Mouse (Mus musculus): ENCODE measurements around the gene Gm28038. TPM values are rescaled to one million over a fixed set of nuclear protein-coding genes. Genes with fewer than 3 reads are reported as not detected.

Gm28038 gene
- total and polyA plus RNA-seq, 3 experiments, result not detected

- H3K27ac ChIP-seq (ENCODE audit: control insufficient read depth, low read depth, low read length), result no peak overlapping the region
- DNase-seq (ENCODE audit: low read depth, low spot score), result peak; percentile 47
- H3K9ac ChIP-seq (ENCODE audit: control insufficient read depth, low read depth, low read length, poor library complexity, severe bottlenecking), result no peak overlapping the region
Measured at GRCm38 (mm10) chr2:30316136-30316535, 35.3 kb downstream of the Gm28038 start.

GRCm38 (mm10) chr2:30316955-30317354 lies 36.1 kb downstream of the Gm28038 start:
- no peak for TF ChIP-seq TBP (IDR thresholded peaks at IDR 0.05; ENCODE audit: low read depth, low read length)
- TF ChIP-seq ELF1 (IDR thresholded peaks at IDR 0.05; ENCODE audit: low read depth, low read length), result no peak
- TF ChIP-seq EP300 (IDR thresholded peaks at IDR 0.05; ENCODE audit: low read depth in 1 of 2, low read length in 2 of 2), result no peak
- no peak for TF ChIP-seq MAX (IDR thresholded peaks at IDR 0.05; ENCODE audit: low read length)
- TF ChIP-seq UBTF (IDR thresholded peaks at IDR 0.05; ENCODE audit: borderline replicate concordance, insufficient read depth, low read depth, low read length), result no peak
- no peak for TF ChIP-seq TCF12 (IDR thresholded peaks at IDR 0.05; ENCODE audit: low read depth, low read length)
- no peak for TF ChIP-seq GATA1 (IDR thresholded peaks at IDR 0.05; ENCODE audit: low read depth, low read length)
- Histone ChIP-seq H3K4me1 (ENCODE audit: control insufficient read depth in 1 of 2, insufficient read depth in 2 of 2, low read length in 2 of 2) (no peaks in the 10 kb centered on the region), H3K9ac (ENCODE audit: control insufficient read depth, low read depth, low read length, poor library complexity, severe bottlenecking) (no peak overlapping the region), H3K4me3 (ENCODE audit: control insufficient read depth in 1 of 2, insufficient read depth in 1 of 2, low read depth in 2 of 2, low read length in 2 of 2) (no peak overlapping the region), H3K9me3 (replicated peaks; ENCODE audit: insufficient read depth, low read length) (no peaks in the 10 kb centered on the region), H3K79me2 (ENCODE audit: control insufficient read depth, insufficient read depth, low read length, poor library complexity) (no peaks in the 10 kb centered on the region), H3K27me3 (ENCODE audit: control insufficient read depth in 1 of 2, insufficient read depth in 2 of 2, low read length in 2 of 2) (no peaks in the 10 kb centered on the region), H3K36me3 (ENCODE audit: control insufficient read depth in 1 of 2, insufficient read depth in 2 of 2, low read length in 2 of 2) (peaks cover 0 to 34% of the 10 kb centered on the region in 2 experiments; a peak in 2 of 4 replicates), H3K27ac (ENCODE audit: control insufficient read depth, low read depth, low read length) (no peak overlapping the region)
- no peak for DNase-seq (ENCODE audit: low read depth, low spot score)

More at GRCm38 (mm10) chr2:30316136-30316535, 35.3 kb downstream of the Gm28038 start:
- no peak overlapping the region for H3K4me3 ChIP-seq (ENCODE audit: control insufficient read depth in 1 of 2, insufficient read depth in 1 of 2, low read depth in 2 of 2, low read length in 2 of 2)
- TF ChIP-seq ELF1 (IDR thresholded peaks at IDR 0.05; ENCODE audit: low read depth, low read length), result no peak
- no peak for TF ChIP-seq RAD21 (IDR thresholded peaks at IDR 0.05; ENCODE audit: low read depth, low read length)
- TF ChIP-seq MEF2A (IDR thresholded peaks at IDR 0.05; ENCODE audit: extremely low read depth, insufficient replicate concordance, low read depth, low read length, poor library complexity, severe bottlenecking), result no peak
- TF ChIP-seq USF1 (IDR thresholded peaks at IDR 0.05; ENCODE audit: low read depth, low read length), result no peak
- TF ChIP-seq NRF1 (IDR thresholded peaks at IDR 0.05; ENCODE audit: insufficient read depth, low read depth, low read length, poor library complexity, severe bottlenecking), result no peak
- no peak for TF ChIP-seq ZNF384 (IDR thresholded peaks at IDR 0.05; ENCODE audit: low read depth, low read length)
- TF ChIP-seq MXI1 (IDR thresholded peaks at IDR 0.05; ENCODE audit: low read depth, low read length), result no peak
- TF ChIP-seq CTCF (IDR thresholded peaks at IDR 0.05 in 2 of 3, conservative IDR thresholded peaks at IDR 0.05 in 1 of 3; ENCODE audit: control insufficient read depth in 1 of 3, insufficient read depth in 1 of 3, low read depth in 2 of 3, low read length in 3 of 3, poor library complexity in 1 of 3, severe bottlenecking in 1 of 3), result peak; percentile 5 to 30 (median 11); a peak in 3 of 6 replicates
- TF ChIP-seq TCF12 (IDR thresholded peaks at IDR 0.05; ENCODE audit: low read depth, low read length), result no peak
- H3K79me2 ChIP-seq (ENCODE audit: control insufficient read depth, insufficient read depth, low read length, poor library complexity), result no peaks in the 10 kb centered on the region
- H3K36me3 ChIP-seq (ENCODE audit: control insufficient read depth in 1 of 2, insufficient read depth in 2 of 2, low read length in 2 of 2), result peaks cover 0 to 30% of the 10 kb centered on the region in 2 experiments; a peak in 2 of 4 replicates
- no peaks in the 10 kb centered on the region for H3K27me3 ChIP-seq (ENCODE audit: control insufficient read depth in 1 of 2, insufficient read depth in 2 of 2, low read length in 2 of 2)
- H3K9me3 ChIP-seq (replicated peaks; ENCODE audit: insufficient read depth, low read length), result no peaks in the 10 kb centered on the region
- H3K4me1 ChIP-seq (ENCODE audit: control insufficient read depth in 1 of 2, insufficient read depth in 2 of 2, low read length in 2 of 2), result no peaks in the 10 kb centered on the region

All from MEL (cell line).